Mouse (Mus musculus) hindlimb bud, embryonic 11.5 days (tissue): ENCODE results near the gene Nccrp1.

ENCODE experiments used
- DNase-seq: peaks from one replicate; pipeline ENCODE4 v3.0.0-alpha.2; 2012; ENCODE audit warnings: low read depth, low spot score; ENCODE audit errors: extremely low spot score

Gene Nccrp1

GRCm38 (mm10) chr7:28547154-28547553 lies at the start of gene Nccrp1:
TSS of gene Nccrp1 (minus strand) at chr7:28547254.
- DNase-seq = no peak

- DNase-seq = no peak
Measured at GRCm38 (mm10) chr7:28595751-28596435, 48.8 kb upstream of the Nccrp1 start.

- DNase-seq = no peak
Measured at GRCm38 (mm10) chr7:28593206-28594111, 46.4 kb upstream of the Nccrp1 start.

GRCm38 (mm10) chr7:28591862-28592261 lies 44.8 kb upstream of the Nccrp1 start:
- DNase-seq = no peak

- DNase-seq = no peak
Measured at GRCm38 (mm10) chr7:28587644-28588043, 40.6 kb upstream of the Nccrp1 start.

GRCm38 (mm10) chr7:28586663-28587411 lies 39.8 kb upstream of the Nccrp1 start:
- DNase-seq = no peak

- DNase-seq = no peak
Measured at GRCm38 (mm10) chr7:28585001-28585400, 37.9 kb upstream of the Nccrp1 start.

GRCm38 (mm10) chr7:28584468-28584867 lies 37.4 kb upstream of the Nccrp1 start:
- no peak for DNase-seq

GRCm38 (mm10) chr7:28583570-28584344 lies 36.7 kb upstream of the Nccrp1 start:
- DNase-seq = no peak

- no peak for DNase-seq
Measured at GRCm38 (mm10) chr7:28582841-28583240, 35.8 kb upstream of the Nccrp1 start.

GRCm38 (mm10) chr7:28581721-28582120 lies 34.7 kb upstream of the Nccrp1 start:
- DNase-seq = no peak

GRCm38 (mm10) chr7:28579826-28580225 lies 32.8 kb upstream of the Nccrp1 start:
- DNase-seq = no peak

GRCm38 (mm10) chr7:28578543-28579053 lies 31.5 kb upstream of the Nccrp1 start:
- no peak for DNase-seq

GRCm38 (mm10) chr7:28577826-28578542 lies 30.9 kb upstream of the Nccrp1 start:
- no peak for DNase-seq

- DNase-seq = no peak
Measured at GRCm38 (mm10) chr7:28576271-28576914, 29.3 kb upstream of the Nccrp1 start.

GRCm38 (mm10) chr7:28575597-28575996 lies 28.5 kb upstream of the Nccrp1 start:
- DNase-seq = no peak

GRCm38 (mm10) chr7:28573236-28573635 lies 26.2 kb upstream of the Nccrp1 start:
- no peak for DNase-seq

- no peak for DNase-seq
Measured at GRCm38 (mm10) chr7:28572689-28573088, 25.6 kb upstream of the Nccrp1 start.

- no peak for DNase-seq
Measured at GRCm38 (mm10) chr7:28570982-28571682, 24.1 kb upstream of the Nccrp1 start.
